Mouse (Mus musculus) liver, postnatal 0 days (tissue): ENCODE measurements at regions not wholly inside any gene's neighbourhood (a gene's known extent, or its start where the extent isn't known, plus 50 kb on each side); places are given as distances from the start of the nearest gene placed in this dataset.

Source experiments
- CTCF ChIP-seq: sonication (generic); IDR thresholded peaks from 2 replicates; pipeline ENCODE4 v1.5.1; 2016; ENCODE audit warnings: antibody characterized with exemption, low read depth
- EP300 ChIP-seq: IDR thresholded peaks from 2 replicates; pipeline ENCODE4 v1.6.1; 2016; ENCODE audit warnings: antibody characterized with exemption, low read depth, mild to moderate bottlenecking

- no peak for TF ChIP-seq CTCF
- no peak for TF ChIP-seq EP300
These were observed 397.0 kb upstream of the Klf4 start for GRCm38 (mm10) chr4:55929141-55929782.
